Mouse (Mus musculus) hindbrain, postnatal 0 days (tissue): ENCODE measurements at regions not wholly inside any gene's neighbourhood (a gene's known extent, or its start where the extent isn't known, plus 50 kb on each side); places are given as distances from the start of the nearest gene placed in this dataset.

Experiments
- ATAC-seq: fragments of 200-750 bp; cut with Nextera tagmentation; 2 replicates; pipeline ENCODE4 v1.8.0; 2017; ENCODE audit warnings: mild to moderate bottlenecking, moderate TSS enrichment, moderate library complexity
- DNase-seq: peaks from one replicate; pipeline ENCODE4 v3.0.0-alpha.2; 2015; ENCODE audit warnings: low spot score
- H3K27ac ChIP-seq: fragments of 300-500 bp; sonication (generic); 2 replicates; pipeline ENCODE4 v1.5.1; 2014; ENCODE audit warnings: mild to moderate bottlenecking
- H3K27me3 ChIP-seq: fragments of 300-500 bp; sonication (generic); 2 replicates; pipeline ENCODE4 v1.6.1; 2014; ENCODE audit warnings: low read length, mixed read lengths; ENCODE audit not compliant: insufficient read depth
- H3K36me3 ChIP-seq: fragments of 300-500 bp; sonication (generic); 2 replicates; pipeline ENCODE4 v1.6.1; 2014; ENCODE audit warnings: low read length, mixed read lengths; ENCODE audit not compliant: insufficient read depth
- H3K4me1 ChIP-seq: fragments of 300-500 bp; sonication (generic); 2 replicates; pipeline ENCODE4 v1.6.1; 2014; ENCODE audit warnings: antibody characterized with exemption, low read length, mixed read lengths; ENCODE audit not compliant: insufficient read depth
- H3K4me2 ChIP-seq: fragments of 300-500 bp; sonication (generic); 2 replicates; pipeline ENCODE4 v1.6.1; 2014; ENCODE audit warnings: low read depth, mild to moderate bottlenecking, low read length, moderate library complexity, mixed read lengths
- H3K4me3 ChIP-seq: fragments of 300-500 bp; sonication (generic); 2 replicates; pipeline ENCODE4 v1.5.1; 2014; ENCODE audit warnings: low read length
- H3K9ac ChIP-seq: fragments of 300-500 bp; sonication (generic); replicated peaks from 2 replicates; pipeline ENCODE4 v1.6.1; 2014; ENCODE audit warnings: mild to moderate bottlenecking, low read length, moderate library complexity, mixed read lengths
- H3K9me3 ChIP-seq: fragments of 300-500 bp; sonication (generic); 2 replicates; pipeline ENCODE4 v1.6.1; 2016; ENCODE audit warnings: low read length, mixed read lengths
- CTCF ChIP-seq: IDR thresholded peaks from 2 replicates; pipeline ENCODE4 v1.5.1; 2016; ENCODE audit warnings: antibody characterized with exemption, control low read depth, low read depth
- WGBS: fragments of 180-500 bp; shearing (Covaris S2); extraction: QIAGEN DNeasy Blood & Tissue Kit; methylation state at CpG from one replicate; pipeline ENCODE4 v1.1.7; 2014; 5-methylcytosine and 5-hydroxymethylcytosine counted together

- Histone ChIP-seq H3K27ac (no peak overlapping the region), H3K9me3 (no peaks in the 10 kb centered on the region), H3K36me3 (no peaks in the 10 kb centered on the region), H3K27me3 (no peaks in the 10 kb centered on the region), H3K9ac (no peak overlapping the region), H3K4me1 (no peaks in the 10 kb centered on the region), H3K4me3 (no peak overlapping the region), H3K4me2 (no peak overlapping the region)
- TF ChIP-seq CTCF: no peak
- ATAC-seq (no peak), DNase-seq (no peak)
- WGBS: 80% methylated on average over 3 of the region's 3 CpGs
Observed at GRCm38 (mm10) chr8:77980701-77981100, 232.4 kb upstream of the Ttc29 start.

- H3K4me1 ChIP-seq: no peaks in the 10 kb centered on the region
Observed at GRCm38 (mm10) chr8:77982031-77982430, 231.1 kb upstream of the Ttc29 start.

GRCm38 (mm10) chr8:77983476-77983875, 229.6 kb upstream of the Ttc29 start:
- H3K9me3 ChIP-seq: no peaks in the 10 kb centered on the region
- WGBS: 52% methylated on average over 3 of the region's 3 CpGs

More at GRCm38 (mm10) chr8:77982031-77982430, 231.1 kb upstream of the Ttc29 start:
- no peak for DNase-seq
- no peak overlapping the region for H3K9ac ChIP-seq
- no peaks in the 10 kb centered on the region for H3K36me3 ChIP-seq
- H3K9me3 ChIP-seq: no peaks in the 10 kb centered on the region
- no peak overlapping the region for H3K4me2 ChIP-seq
- no peak overlapping the region for H3K27ac ChIP-seq
- TF ChIP-seq CTCF: no peak
- ATAC-seq: no peak
- H3K27me3 ChIP-seq: no peaks in the 10 kb centered on the region
- 80% methylated on average over 3 of the region's 3 CpGs for WGBS
- H3K4me3 ChIP-seq: no peak overlapping the region

GRCm38 (mm10) chr8:77987237-77987636, 225.9 kb upstream of the Ttc29 start:
- H3K4me3 ChIP-seq: no peak overlapping the region
- no peak for ATAC-seq
- no peak overlapping the region for H3K4me2 ChIP-seq

More at GRCm38 (mm10) chr8:77983476-77983875, 229.6 kb upstream of the Ttc29 start:
- Histone ChIP-seq H3K9ac (no peak overlapping the region), H3K27ac (no peak overlapping the region), H3K4me1 (no peaks in the 10 kb centered on the region), H3K27me3 (no peaks in the 10 kb centered on the region), H3K4me3 (no peak overlapping the region), H3K36me3 (no peaks in the 10 kb centered on the region), H3K4me2 (no peak overlapping the region)
- ATAC-seq (no peak), DNase-seq (no peak)
- no peak for TF ChIP-seq CTCF

GRCm38 (mm10) chr8:77988291-77989056, 224.6 kb upstream of the Ttc29 start:
- no peak overlapping the region for H3K27ac ChIP-seq
- no peak for TF ChIP-seq CTCF
- no peak for ATAC-seq
- H3K9ac ChIP-seq: no peak overlapping the region
- no peaks in the 10 kb centered on the region for H3K27me3 ChIP-seq
- H3K36me3 ChIP-seq: no peaks in the 10 kb centered on the region
- no peak for DNase-seq
- H3K4me3 ChIP-seq: no peak overlapping the region
- H3K4me2 ChIP-seq: no peak overlapping the region
- H3K9me3 ChIP-seq: no peaks in the 10 kb centered on the region
- no peaks in the 10 kb centered on the region for H3K4me1 ChIP-seq
- WGBS: 81% methylated on average over 8 of the region's 8 CpGs

More at GRCm38 (mm10) chr8:77987237-77987636, 225.9 kb upstream of the Ttc29 start:
- H3K9ac ChIP-seq: no peak overlapping the region
- no peak overlapping the region for H3K27ac ChIP-seq
- H3K9me3 ChIP-seq: no peaks in the 10 kb centered on the region
- H3K4me1 ChIP-seq: no peaks in the 10 kb centered on the region
- no peaks in the 10 kb centered on the region for H3K36me3 ChIP-seq
- no peak for DNase-seq
- H3K27me3 ChIP-seq: no peaks in the 10 kb centered on the region
- no peak for TF ChIP-seq CTCF

GRCm38 (mm10) chr8:77991050-77991449, 222.0 kb upstream of the Ttc29 start:
- no peaks in the 10 kb centered on the region for H3K36me3 ChIP-seq
- no peaks in the 10 kb centered on the region for H3K27me3 ChIP-seq
- H3K4me3 ChIP-seq: no peak overlapping the region
- whole genome bisulfite sequencing: 30% methylated on average over 4 of the region's 4 CpGs
- no peak for DNase-seq
- no peak overlapping the region for H3K27ac ChIP-seq
- no peak overlapping the region for H3K9ac ChIP-seq
- H3K4me1 ChIP-seq: no peaks in the 10 kb centered on the region
- no peak overlapping the region for H3K4me2 ChIP-seq
- no peak for ATAC-seq
- H3K9me3 ChIP-seq: no peaks in the 10 kb centered on the region
- TF ChIP-seq CTCF: no peak

- TF ChIP-seq CTCF: no peak
- no peaks in the 10 kb centered on the region for H3K9me3 ChIP-seq
- ATAC-seq (no peak), DNase-seq (no peak)
- no peaks in the 10 kb centered on the region for H3K4me1 ChIP-seq
- no peak overlapping the region for H3K4me2 ChIP-seq
- H3K36me3 ChIP-seq: no peaks in the 10 kb centered on the region
- no peak overlapping the region for H3K4me3 ChIP-seq
- WGBS: 68% methylated on average over 2 of the region's 3 CpGs
- H3K27me3 ChIP-seq: no peaks in the 10 kb centered on the region
- no peak overlapping the region for H3K27ac ChIP-seq
- no peak overlapping the region for H3K9ac ChIP-seq
Observed at GRCm38 (mm10) chr8:78000303-78000702, 212.8 kb upstream of the Ttc29 start.
